Mouse (Mus musculus): ENCODE results near the gene Ghrhr.

Ghrhr gene

GRCm38 (mm10) chr6:55396176-55396575, 20.1 kb downstream of the Ghrhr start:
- no peak for DNase-seq (ENCODE audit: low read depth, low spot score)

DNA sequence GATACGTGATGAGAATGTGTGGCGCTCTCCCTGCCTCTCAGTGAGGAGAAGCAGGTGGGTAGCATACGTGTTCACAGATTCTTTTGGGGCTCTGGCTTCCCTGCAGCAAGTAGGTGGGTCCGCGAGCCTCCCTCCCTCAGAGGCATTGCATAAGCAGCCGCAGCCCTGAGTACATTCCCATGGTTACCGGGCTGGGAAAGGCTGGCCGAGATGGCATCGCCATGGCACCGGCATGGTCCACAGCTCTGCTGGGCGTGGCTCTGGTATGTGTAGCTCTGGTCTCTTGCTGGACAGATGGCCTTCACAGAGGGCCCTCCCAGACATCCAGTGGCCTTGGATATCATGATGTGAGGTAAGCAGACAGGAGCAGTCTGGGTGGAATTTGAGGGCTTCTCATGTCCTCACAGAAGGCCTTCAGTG, 20.5 kb downstream of the Ghrhr start:
- DNase-seq (ENCODE audit: low read depth, low spot score), result no peak

DNA sequence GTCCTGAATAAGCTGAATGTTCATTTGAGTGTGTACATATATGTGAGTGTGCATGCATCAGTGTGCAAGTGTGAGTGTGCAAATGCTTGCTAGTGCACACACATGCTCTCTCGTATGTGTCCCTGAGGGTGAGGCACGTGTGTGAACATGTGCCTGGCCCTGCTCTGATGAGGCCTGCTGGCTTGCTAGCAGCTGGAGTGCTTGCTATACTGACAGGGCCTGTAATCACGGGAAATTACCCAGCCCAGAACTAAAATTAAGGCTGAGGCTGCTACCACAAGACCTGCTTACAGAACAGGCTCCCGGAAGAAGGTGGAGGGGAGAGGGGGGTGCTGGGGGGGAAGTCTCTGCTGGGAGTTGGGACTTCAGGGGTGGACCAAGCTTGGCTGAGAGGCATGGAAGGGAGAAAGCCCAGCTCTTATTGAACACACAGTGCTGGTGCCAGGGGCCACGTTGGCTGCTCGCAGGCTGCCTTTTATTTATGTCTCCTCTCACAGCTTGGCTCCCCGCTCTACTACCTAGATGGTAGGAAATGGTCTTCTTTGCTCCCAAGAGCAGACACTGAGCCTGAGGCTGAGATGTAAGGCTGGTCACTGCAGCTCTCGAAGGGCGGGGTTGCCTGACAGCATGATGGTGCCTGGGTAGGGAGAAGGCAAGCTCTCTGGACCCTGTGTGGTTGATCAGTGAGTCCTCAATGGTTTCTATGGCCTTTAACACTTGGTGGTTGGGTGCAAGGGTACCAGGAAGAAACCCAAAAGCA, 23.0 kb downstream of the Ghrhr start:
- no peak for DNase-seq (ENCODE audit: low read depth, low spot score)

DNA sequence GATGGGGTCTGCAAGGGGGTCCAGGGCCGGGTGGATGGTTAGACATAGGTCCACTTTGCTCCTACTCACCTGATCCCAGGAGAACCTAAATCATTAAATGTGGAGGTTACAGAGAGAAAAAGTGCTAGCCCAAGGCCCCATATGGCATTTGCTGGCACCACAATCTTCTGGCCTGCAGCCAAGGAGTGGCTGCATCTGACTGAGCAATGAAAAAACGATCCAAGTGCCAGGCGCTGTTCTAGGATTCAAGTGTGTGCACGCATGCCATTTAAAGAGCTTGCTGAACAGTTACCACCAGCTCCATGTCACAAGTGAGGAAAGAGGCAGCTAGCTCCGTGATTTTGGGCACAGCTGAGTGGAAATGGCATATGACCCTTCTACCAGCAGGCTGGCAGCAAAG, 23.8 kb downstream of the Ghrhr start:
- DNase-seq (ENCODE audit: low read depth, low spot score), result no peak

DNA sequence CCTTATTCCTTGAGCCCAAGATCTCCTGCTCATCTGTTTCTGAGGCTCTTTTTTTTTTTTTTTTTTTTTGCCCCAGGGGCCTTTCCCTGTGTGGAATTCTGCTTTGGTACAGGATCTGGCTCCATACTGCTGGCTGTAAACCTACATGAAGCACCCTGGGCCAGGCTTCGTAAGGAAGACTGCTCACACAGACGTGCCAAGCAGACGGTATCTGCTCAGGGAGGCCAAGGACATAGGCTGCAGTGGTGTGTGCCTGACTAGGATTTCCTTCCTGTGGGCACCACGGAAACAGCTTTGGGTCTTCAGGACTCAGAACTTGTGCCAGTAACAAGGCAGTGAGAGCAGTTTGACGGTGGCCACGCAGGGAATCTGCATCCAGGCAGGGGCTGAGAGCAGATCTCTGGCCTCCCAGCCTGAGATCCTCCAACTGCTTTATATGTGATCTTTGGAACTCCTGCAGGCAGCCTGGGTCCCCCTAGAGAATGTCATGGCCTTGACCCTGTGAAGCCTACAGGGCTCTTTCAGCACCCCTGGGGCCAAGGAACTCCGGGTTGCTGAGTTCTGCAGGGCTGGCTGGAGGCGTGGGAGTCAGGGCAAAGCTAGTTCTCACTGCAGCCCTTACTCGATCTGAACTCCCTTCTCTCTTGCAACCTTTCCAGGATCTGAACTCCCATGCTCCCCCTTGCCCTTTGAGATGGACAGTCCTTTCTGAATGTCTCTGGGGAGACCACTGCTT, 26.1 kb downstream of the Ghrhr start:
- no peak for DNase-seq (ENCODE audit: low read depth, low spot score)

DNA sequence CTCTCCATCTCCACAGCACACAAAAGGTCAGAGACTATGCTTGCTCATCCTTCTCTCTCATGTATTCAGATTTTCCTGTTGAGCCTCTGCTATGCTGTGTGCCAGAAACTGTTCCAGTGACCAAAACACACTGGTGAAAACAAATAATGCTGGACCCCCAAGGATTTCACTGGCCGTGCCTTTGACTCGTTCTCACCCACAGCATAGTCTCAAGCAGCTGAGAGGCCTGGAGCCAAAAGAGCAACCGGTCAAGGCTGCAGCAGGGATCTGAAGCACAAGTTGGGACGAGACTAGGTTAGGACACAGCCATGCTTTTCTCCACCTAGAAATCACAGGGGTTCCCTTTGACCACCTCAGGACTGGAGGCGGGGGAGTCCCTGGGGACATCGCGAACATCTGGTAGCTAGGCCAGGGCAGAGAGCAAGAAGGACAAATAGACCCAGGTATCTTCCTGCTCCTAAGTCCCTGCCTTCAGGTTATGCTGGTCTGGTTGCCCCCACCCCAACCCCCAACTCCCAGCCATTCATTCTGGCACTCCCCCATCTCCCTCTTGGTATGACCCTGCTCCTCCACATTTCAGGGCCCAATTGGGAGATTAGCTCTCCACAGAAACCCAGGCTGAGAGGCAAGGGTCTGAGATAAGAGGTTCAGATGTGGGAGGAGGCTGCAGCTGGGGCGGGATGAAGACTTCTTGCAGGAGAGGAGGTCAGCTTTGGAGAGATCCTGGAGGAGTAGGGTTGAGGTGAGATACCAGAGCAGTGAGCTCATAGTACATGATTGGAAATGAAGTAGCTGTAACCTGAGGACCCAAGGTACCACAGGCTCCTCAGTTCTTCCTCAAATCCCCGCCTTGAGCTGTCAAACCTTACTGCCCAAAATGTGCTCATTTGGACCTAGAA, 27.6 kb downstream of the Ghrhr start:
- DNase-seq (ENCODE audit: low read depth, low spot score), result no peak

GRCm38 (mm10) chr6:55404421-55404990, 28.4 kb downstream of the Ghrhr start:
- no peak for DNase-seq (ENCODE audit: low read depth, low spot score)

DNA sequence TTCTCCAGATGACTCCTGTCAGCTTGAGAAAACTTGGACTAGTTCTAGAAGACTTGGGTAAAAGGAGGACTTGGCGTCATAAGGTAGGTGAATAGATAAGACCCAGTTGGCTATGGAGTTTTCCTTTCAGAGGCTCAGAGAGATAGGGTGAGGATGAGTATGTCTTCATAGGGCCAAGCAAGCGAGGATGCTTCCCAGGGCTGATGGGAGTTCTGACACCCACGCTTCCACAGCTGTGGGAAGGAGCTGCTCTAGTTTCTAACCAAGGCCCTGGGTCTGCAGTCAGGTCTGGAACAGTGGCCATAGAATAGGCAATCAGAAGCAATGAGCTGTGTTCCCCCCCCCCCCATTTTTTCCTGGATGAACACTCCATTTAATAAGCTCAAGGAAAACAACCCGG, 31.2 kb downstream of the Ghrhr start:
- DNase-seq (ENCODE audit: low read depth, low spot score), result no peak

DNA sequence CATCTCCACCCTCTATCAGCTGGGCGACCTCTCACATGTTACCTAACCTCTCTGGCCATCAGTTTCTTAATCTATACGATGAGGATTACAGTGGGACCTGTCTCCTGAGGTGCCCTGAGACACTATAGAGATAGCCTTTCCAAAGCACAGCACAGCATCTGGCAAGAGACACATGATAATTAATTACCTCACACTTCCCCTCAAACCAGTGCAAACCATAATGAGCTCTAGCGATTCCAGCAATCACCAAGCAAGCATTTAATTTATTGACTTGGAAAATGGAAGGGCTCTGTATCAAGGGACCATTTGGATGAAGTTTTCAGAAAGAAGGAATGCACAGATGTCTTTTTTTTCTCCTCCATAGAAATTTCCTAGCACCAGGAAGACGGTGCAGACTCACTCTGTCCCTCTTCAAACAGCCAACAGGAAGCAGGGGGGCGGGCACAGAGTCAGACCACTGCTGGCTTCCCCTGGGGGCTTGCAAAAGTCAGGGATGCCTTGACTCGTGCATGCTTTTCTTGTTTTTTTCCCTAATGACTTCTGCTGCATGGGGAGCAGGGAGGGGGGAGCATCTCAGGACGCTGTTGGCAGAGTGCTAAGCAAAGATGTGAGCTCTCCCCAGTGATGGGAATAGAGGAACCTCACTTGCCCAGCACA, 34.2 kb downstream of the Ghrhr start:
- no peak for DNase-seq (ENCODE audit: low read depth, low spot score)

GRCm38 (mm10) chr6:55410977-55411376, 34.9 kb downstream of the Ghrhr start:
- DNase-seq (ENCODE audit: low read depth, low spot score), result no peak

GRCm38 (mm10) chr6:55416202-55416601, 40.1 kb downstream of the Ghrhr start:
- DNase-seq (ENCODE audit: low read depth, low spot score), result no peak

GRCm38 (mm10) chr6:55418746-55419410, 42.8 kb downstream of the Ghrhr start:
- no peak for DNase-seq (ENCODE audit: low read depth, low spot score)

GRCm38 (mm10) chr6:55420411-55420810, 44.3 kb downstream of the Ghrhr start:
- no peak for DNase-seq (ENCODE audit: low read depth, low spot score)

DNA sequence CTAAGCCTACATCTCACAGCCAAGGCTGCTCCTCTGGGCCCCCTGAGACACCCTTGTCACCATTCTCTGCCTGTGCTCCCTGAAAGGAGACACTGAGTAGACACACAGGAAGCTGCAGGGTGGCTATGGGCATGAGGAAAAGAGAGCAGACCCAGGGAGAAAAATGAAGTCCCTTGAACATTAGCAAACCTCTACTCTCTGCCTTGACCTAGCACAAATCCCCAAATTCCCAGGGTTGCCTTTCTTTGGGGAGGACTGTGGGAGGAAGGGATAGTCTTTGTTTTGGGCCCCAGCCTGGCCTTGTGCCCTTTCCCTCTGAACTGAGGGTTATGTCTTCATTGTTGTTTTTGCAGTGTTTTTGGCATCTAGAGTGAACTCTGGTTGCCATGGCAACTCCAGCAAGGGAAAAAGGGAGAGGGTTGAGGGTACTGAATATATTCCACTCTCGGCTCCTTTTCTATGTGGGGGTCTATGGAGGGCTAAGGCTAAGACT, 44.8 kb downstream of the Ghrhr start:
- DNase-seq (ENCODE audit: low read depth, low spot score), result no peak

- no peak for DNase-seq (ENCODE audit: low read depth, low spot score)
Measured at GRCm38 (mm10) chr6:55432121-55432520, 56.0 kb downstream of the Ghrhr start.

- DNase-seq (ENCODE audit: low read depth, low spot score), result no peak
Measured at GRCm38 (mm10) chr6:55434360-55434759, 58.3 kb downstream of the Ghrhr start.

- no peak for DNase-seq (ENCODE audit: low read depth, low spot score)
Measured at GRCm38 (mm10) chr6:55435266-55436159, 59.4 kb downstream of the Ghrhr start.

GRCm38 (mm10) chr6:55437919-55438318, 61.8 kb downstream of the Ghrhr start:
- no peak for DNase-seq (ENCODE audit: low read depth, low spot score)
